Mouse (Mus musculus) G1E (cell line): ENCODE measurements around the gene Col6a1.

Experiments
- CTCF ChIP-seq: IDR thresholded peaks from 2 replicates; pipeline ENCODE4 v1.5.1; 2012; ENCODE audit warnings: low read depth, low read length, inconsistent platforms, mixed read lengths
- GATA1 ChIP-seq: IDR thresholded peaks from 2 replicates; pipeline ENCODE4 v1.6.1; 2012; ENCODE audit warnings: borderline replicate concordance, low read length, inconsistent platforms, mixed read lengths
- GATA2 ChIP-seq: IDR thresholded peaks from 2 replicates; pipeline ENCODE4 v1.6.1; 2012; ENCODE audit warnings: low read depth, low read length, inconsistent platforms, borderline replicate concordance
- TAL1 ChIP-seq: conservative IDR thresholded peaks from 2 replicates; pipeline ENCODE4 v1.6.1; 2012; ENCODE audit warnings: low read depth, low read length, inconsistent platforms, mixed read lengths

GRCm38 (mm10) chr10:76674581-76674980 lies 51.4 kb downstream of the Col6a1 start:
- TF ChIP-seq GATA2, result no peak
- TF ChIP-seq CTCF, result no peak
- TF ChIP-seq GATA1, result no peak
- no peak for TF ChIP-seq TAL1
